Mouse (Mus musculus) small intestine, adult 2 months (tissue): ENCODE measurements around the gene Atf3. TPM values are rescaled to one million over a fixed set of nuclear protein-coding genes. Genes with fewer than 3 reads are reported as not detected.

Experiments
- H3K27ac ChIP-seq: fragments of 200-500 bp; 2 replicates; pipeline ENCODE4 v1.5.1; 2012; ENCODE audit warnings: low read depth, low read length, control low read depth, inconsistent platforms; ENCODE audit not compliant: insufficient read depth
- H3K27me3 ChIP-seq: fragments of 200-500 bp; 2 replicates; pipeline ENCODE4 v1.6.1; 2012; ENCODE audit warnings: mild to moderate bottlenecking, moderate library complexity, low read length, inconsistent platforms; ENCODE audit not compliant: control insufficient read depth, insufficient read depth
- H3K36me3 ChIP-seq: fragments of 200-500 bp; 2 replicates; pipeline ENCODE4 v1.6.1; 2012; ENCODE audit warnings: mild to moderate bottlenecking, low read length, control low read depth, inconsistent platforms; ENCODE audit not compliant: control insufficient read depth, insufficient read depth
- H3K4me1 ChIP-seq: fragments of 200-500 bp; 2 replicates; pipeline ENCODE4 v1.6.1; 2012; ENCODE audit warnings: low read length, inconsistent platforms, mixed read lengths; ENCODE audit not compliant: control insufficient read depth, insufficient read depth, insufficient read length
- H3K4me3 ChIP-seq: fragments of 200-500 bp; 2 replicates; pipeline ENCODE4 v1.5.1; 2012; ENCODE audit warnings: low read depth, mild to moderate bottlenecking, control low read depth, inconsistent platforms, low read length, moderate library complexity
- CTCF ChIP-seq: fragments of 200-500 bp; IDR thresholded peaks from 2 replicates; pipeline ENCODE4 v1.5.1; 2012; ENCODE audit warnings: low read depth, mild to moderate bottlenecking, control low read depth, inconsistent platforms, low read length, moderate library complexity, mixed read lengths; ENCODE audit not compliant: insufficient replicate concordance, insufficient read length; ENCODE audit errors: extremely low read depth
- POLR2A ChIP-seq: fragments of 200-500 bp; IDR thresholded peaks from 2 replicates; pipeline ENCODE4 v1.6.1; 2012; ENCODE audit warnings: low read depth, mild to moderate bottlenecking, control low read depth, inconsistent platforms, low read length, moderate library complexity
- WGBS: fragments of 180-500 bp; shearing (Covaris S2); methylation state at CpG from one replicate; pipeline ENCODE4 v1.1.7; 2018; 5-methylcytosine and 5-hydroxymethylcytosine counted together
- polyA plus RNA-seq: library from polyadenylated mRNA; depleted of rRNA; stranded (reverse); fragments of >200 nt; gene quantifications from 2 replicates; pipeline ENCODE4 v1.2.3, GENCODE M21; 2012; rRNA removed

Gene Atf3
- polyA plus RNA-seq, result 7.8 and 41.0 TPM in 2 replicates

- TF ChIP-seq POLR2A (no peak), CTCF (no peak)
- H3K27ac ChIP-seq, result no peak within 1 kb of the TSS
- no peaks in the 10 kb centered on the region for H3K36me3 ChIP-seq
- 56% methylated on average over 6 of the region's 6 CpGs for WGBS
- no peak within 1 kb of the TSS for H3K4me3 ChIP-seq
- H3K27me3 ChIP-seq, result peaks cover 11% of the 10 kb centered on the region
- no peaks in the 10 kb centered on the region; the same call in 1 of the 2 replicates for H3K4me1 ChIP-seq
Measured at GRCm38 (mm10) chr1:191217939-191218338, at the start of gene Atf3. Atf3 (minus strand) TSS chr1:191218039.

DNA sequence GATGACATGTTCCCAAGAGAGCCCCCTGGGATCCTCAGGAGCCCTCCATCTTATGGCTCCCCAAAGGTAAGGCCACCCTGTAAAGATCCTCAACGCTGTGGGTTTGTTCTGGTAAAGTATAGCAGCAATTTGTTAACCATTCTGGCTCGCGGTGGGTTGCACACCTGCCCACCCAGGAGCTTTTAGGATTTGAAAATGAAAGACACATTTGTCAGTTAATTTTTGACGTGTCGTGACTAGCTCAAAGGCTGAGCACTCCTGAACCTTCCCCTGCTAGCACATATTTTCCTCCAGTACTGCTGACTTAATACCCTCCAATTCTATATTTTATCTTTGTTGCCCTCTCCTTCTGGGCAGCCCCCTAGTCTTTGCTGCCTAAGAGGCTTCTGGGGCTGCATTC is 49.3 kb upstream of the Atf3 start:
- Histone ChIP-seq H3K36me3 (no peaks in the 10 kb centered on the region), H3K4me3 (no peak overlapping the region), H3K27ac (no peak overlapping the region), H3K27me3 (no peaks in the 10 kb centered on the region), H3K4me1 (peaks cover 21% of the 10 kb centered on the region; the same call in 1 of the 2 replicates)
- 89% methylated on average over 5 of the region's 5 CpGs for WGBS
- TF ChIP-seq POLR2A (no peak), CTCF (no peak)

DNA sequence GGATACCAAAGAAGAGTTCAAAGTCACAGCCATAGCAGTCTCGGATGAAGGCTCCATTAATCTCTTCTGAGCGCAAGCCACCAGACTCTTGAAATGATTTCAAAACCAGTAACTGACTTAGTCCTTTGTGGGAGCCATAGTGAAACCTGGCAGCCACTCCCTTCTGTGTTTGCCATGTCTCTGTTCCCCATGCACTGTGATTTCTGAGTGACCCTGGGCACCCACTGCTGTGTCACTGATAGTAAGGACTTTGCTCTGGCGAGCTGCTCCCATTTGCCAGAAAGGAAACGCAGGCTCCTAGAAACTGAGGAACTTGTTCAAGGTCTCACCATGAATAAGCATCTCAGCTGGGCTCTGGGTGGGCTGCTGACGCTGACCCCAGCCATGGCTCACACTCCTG is 45.6 kb upstream of the Atf3 start:
- no peaks in the 10 kb centered on the region for H3K27me3 ChIP-seq
- H3K27ac ChIP-seq, result peak overlapping the region; percentile 61; the same call in 1 of the 2 replicates
- H3K4me3 ChIP-seq, result no peak overlapping the region
- H3K36me3 ChIP-seq, result no peaks in the 10 kb centered on the region
- TF ChIP-seq POLR2A, result no peak
- no peak for TF ChIP-seq CTCF
- WGBS, result 34% methylated on average over 5 of the region's 5 CpGs
- peaks cover 21% of the 10 kb centered on the region; the same call in 1 of the 2 replicates for H3K4me1 ChIP-seq

DNA sequence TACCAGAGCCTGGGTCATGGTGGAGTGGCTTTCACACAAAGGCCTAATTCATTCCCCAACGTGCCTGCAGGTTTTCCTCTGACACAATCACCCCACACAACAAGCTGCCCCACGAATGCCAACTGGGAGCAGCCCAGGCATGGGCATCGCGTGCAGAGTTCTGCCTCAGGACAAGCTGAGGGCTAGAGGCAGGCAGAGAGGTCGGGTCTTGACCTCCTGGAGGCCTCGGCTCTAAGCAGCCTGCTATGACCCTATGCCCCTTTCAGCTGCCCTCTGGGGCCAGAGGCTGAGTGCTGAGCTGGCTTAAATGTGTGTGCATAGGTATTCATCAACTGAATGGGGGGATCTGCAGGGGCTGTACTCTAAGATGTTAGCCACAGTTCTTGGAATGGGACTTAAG is 44.0 kb upstream of the Atf3 start:
- H3K36me3 ChIP-seq, result no peaks in the 10 kb centered on the region
- no peak for TF ChIP-seq CTCF
- no peak for TF ChIP-seq POLR2A
- no peaks in the 10 kb centered on the region for H3K27me3 ChIP-seq
- H3K4me3 ChIP-seq, result no peak overlapping the region
- H3K4me1 ChIP-seq, result peaks cover 25% of the 10 kb centered on the region
- 67% methylated on average over 6 of the region's 6 CpGs for WGBS
- no peak overlapping the region for H3K27ac ChIP-seq

- Histone ChIP-seq H3K27me3 (no peaks in the 10 kb centered on the region), H3K4me1 (peaks cover 33% of the 10 kb centered on the region), H3K4me3 (no peak overlapping the region), H3K36me3 (no peaks in the 10 kb centered on the region), H3K27ac (no peak overlapping the region)
- no peak for TF ChIP-seq CTCF
- TF ChIP-seq POLR2A, result no peak
- WGBS, result 49% methylated on average over 5 of the region's 5 CpGs
Measured at GRCm38 (mm10) chr1:191259661-191260060, 41.8 kb upstream of the Atf3 start.

DNA sequence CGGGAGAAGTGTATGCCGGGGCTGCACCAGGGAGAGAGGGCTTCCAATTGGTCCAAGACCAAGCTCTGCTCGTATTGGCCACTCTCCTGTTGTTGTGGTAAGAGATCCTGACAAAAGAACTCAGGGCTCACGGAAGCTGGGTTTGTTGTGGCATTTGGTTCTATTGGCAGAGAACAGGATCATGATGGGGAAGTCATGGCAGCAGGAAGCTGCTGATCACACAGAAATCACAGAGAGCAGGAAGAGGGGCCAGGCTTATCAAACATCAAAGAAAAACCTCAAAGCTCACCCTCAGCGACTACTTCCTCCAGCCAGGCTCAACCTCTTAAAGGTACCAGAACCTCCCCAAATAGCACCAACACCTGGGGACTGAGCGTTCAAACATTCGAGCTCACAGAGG is 41.3 kb upstream of the Atf3 start:
- TF ChIP-seq POLR2A, result no peak
- no peak for TF ChIP-seq CTCF
- Histone ChIP-seq H3K27me3 (no peaks in the 10 kb centered on the region), H3K4me3 (no peak overlapping the region), H3K27ac (no peak overlapping the region), H3K36me3 (no peaks in the 10 kb centered on the region), H3K4me1 (peaks cover 32% of the 10 kb centered on the region)
- 12% methylated on average over 7 of the region's 7 CpGs for WGBS

GRCm38 (mm10) chr1:191258521-191258920 is 40.7 kb upstream of the Atf3 start:
- peaks cover 27% of the 10 kb centered on the region for H3K4me1 ChIP-seq
- H3K4me3 ChIP-seq, result no peak overlapping the region
- H3K27ac ChIP-seq, result no peak overlapping the region
- no peaks in the 10 kb centered on the region for H3K36me3 ChIP-seq
- no peak for TF ChIP-seq CTCF
- TF ChIP-seq POLR2A, result no peak
- no peaks in the 10 kb centered on the region for H3K27me3 ChIP-seq
- 50% methylated on average over 3 of the region's 3 CpGs for WGBS
